Mouse (Mus musculus) CH12.LX (cell line): ENCODE measurements around the gene Rasgrp2. TPM values are rescaled to one million over a fixed set of nuclear protein-coding genes. Genes with fewer than 3 reads are reported as not detected.

Experiments used
- DNase-seq: peaks from one replicate; pipeline ENCODE4 v3.0.0-alpha.2; 2013; ENCODE audit errors: extremely low read depth
- H3K27ac ChIP-seq: 2 replicates; pipeline ENCODE4 v1.5.1; 2012; ENCODE audit warnings: low read depth, mild to moderate bottlenecking, control low read depth, moderate library complexity; ENCODE audit not compliant: insufficient read depth
- H3K27me3 ChIP-seq: replicated peaks from 2 replicates; pipeline ENCODE3; 2012; ENCODE audit warnings: inconsistent platforms
- H3K36me3 ChIP-seq, 2 experiments: replicated peaks in 1 of 2; 2 replicates each; pipeline versions ENCODE3 to v1.6.1; 2012; ENCODE audit warnings: inconsistent platforms in 1 of 2, low read length in 1 of 2, mild to moderate bottlenecking in 1 of 2, mixed read lengths in 1 of 2, moderate library complexity in 1 of 2; ENCODE audit not compliant: control insufficient read depth in 1 of 2, insufficient read depth in 1 of 2
- H3K4me1 ChIP-seq, 2 experiments: 2 replicates each; pipeline ENCODE4 v1.6.1; 2012; ENCODE audit warnings: inconsistent platforms in 1 of 2, moderate library complexity in 1 of 2; ENCODE audit not compliant: insufficient read depth in 2 of 2, control insufficient read depth in 1 of 2
- H3K4me2 ChIP-seq: 2 replicates; pipeline ENCODE4 v1.6.1; 2012; ENCODE audit warnings: low read depth, mild to moderate bottlenecking, control low read depth; ENCODE audit not compliant: poor library complexity, insufficient read depth, severe bottlenecking
- H3K4me3 ChIP-seq, 3 experiments: fragments of 150-350 bp in 1 of 3; sonication (generic) in 1 of 3; replicated peaks in 1 of 3; 2 replicates each; pipeline versions ENCODE3 to v1.5.1; 2011 to 2012; ENCODE audit warnings: low read depth in 2 of 3, low read length in 2 of 3, mild to moderate bottlenecking in 2 of 3, moderate library complexity in 2 of 3, control low read depth in 1 of 3, improper control_type of control experiment in 1 of 3, inconsistent platforms in 1 of 3, mixed read lengths in 1 of 3; ENCODE audit not compliant: poor library complexity in 1 of 3
- H3K79me2 ChIP-seq: replicated peaks from 2 replicates; pipeline ENCODE4 v1.6.1; 2012; ENCODE audit warnings: mild to moderate bottlenecking, moderate library complexity; ENCODE audit not compliant: control insufficient read depth, poor library complexity, insufficient read depth, severe bottlenecking; ENCODE audit errors: extremely low read depth
- H3K9ac ChIP-seq: 2 replicates; pipeline ENCODE4 v1.6.1; 2012; ENCODE audit warnings: low read depth, mild to moderate bottlenecking, control low read depth, moderate library complexity; ENCODE audit not compliant: insufficient read depth
- H3K9me3 ChIP-seq: replicated peaks from 2 replicates; pipeline ENCODE3; 2012; ENCODE audit warnings: low read length, inconsistent platforms, mixed read lengths
- CHD1 ChIP-seq: IDR thresholded peaks from 2 replicates; pipeline ENCODE4 v1.6.1; 2012; ENCODE audit warnings: low read depth, low read length, improper control_type of control experiment, inconsistent platforms
- E2F4 ChIP-seq: IDR thresholded peaks from 2 replicates; pipeline ENCODE4 v1.6.1; 2011; ENCODE audit warnings: low read depth, low read length, improper control_type of control experiment; ENCODE audit not compliant: insufficient replicate concordance
- EP300 ChIP-seq: IDR thresholded peaks from 2 replicates; pipeline ENCODE4 v1.6.1; 2011; ENCODE audit warnings: low read length, improper control_type of control experiment
- HCFC1 ChIP-seq: IDR thresholded peaks from 2 replicates; pipeline ENCODE4 v1.6.1; 2012; ENCODE audit warnings: low read depth, mild to moderate bottlenecking, inconsistent platforms, low read length, improper control_type of control experiment
- IRF4 ChIP-seq: IDR thresholded peaks from 2 replicates; pipeline ENCODE4 v1.6.1; 2014; ENCODE audit warnings: low read depth, mild to moderate bottlenecking, inconsistent platforms, low read length, improper control_type of control experiment
- JUND ChIP-seq: conservative IDR thresholded peaks from 2 replicates; pipeline ENCODE4 v1.6.1; 2011; ENCODE audit warnings: low read depth, low read length, improper control_type of control experiment
- KAT2A ChIP-seq: IDR thresholded peaks from 2 replicates; pipeline ENCODE4 v1.6.1; 2012; ENCODE audit warnings: low read length, improper control_type of control experiment, inconsistent platforms; ENCODE audit not compliant: insufficient replicate concordance
- MAFK ChIP-seq: IDR thresholded peaks from 2 replicates; pipeline ENCODE4 v1.6.1; 2011; ENCODE audit warnings: low read length, improper control_type of control experiment; ENCODE audit not compliant: insufficient replicate concordance
- MAX ChIP-seq: IDR thresholded peaks from 2 replicates; pipeline ENCODE4 v1.6.1; 2011; ENCODE audit warnings: low read length, improper control_type of control experiment
- MEF2A ChIP-seq: IDR thresholded peaks from 2 replicates; pipeline ENCODE4 v1.6.1; 2014; ENCODE audit warnings: low read depth, mild to moderate bottlenecking, inconsistent platforms, low read length, improper control_type of control experiment, borderline replicate concordance
- MXI1 ChIP-seq: IDR thresholded peaks from 2 replicates; pipeline ENCODE4 v1.6.1; 2011; ENCODE audit warnings: mild to moderate bottlenecking, low read depth, low read length, improper control_type of control experiment
- NELFE ChIP-seq: IDR thresholded peaks from 2 replicates; pipeline ENCODE4 v1.6.1; 2011; ENCODE audit warnings: low read depth, low read length, improper control_type of control experiment
- NRF1 ChIP-seq: IDR thresholded peaks from 2 replicates; pipeline ENCODE4 v1.6.1; 2014; ENCODE audit warnings: low read depth, mild to moderate bottlenecking, inconsistent platforms, low read length, improper control_type of control experiment, moderate library complexity
- PAX5 ChIP-seq: IDR thresholded peaks from 2 replicates; pipeline ENCODE4 v1.6.1; 2012; ENCODE audit warnings: low read length, inconsistent platforms, mixed read lengths
- RCOR1 ChIP-seq: conservative IDR thresholded peaks from 2 replicates; pipeline ENCODE4 v1.6.1; 2012; ENCODE audit warnings: low read depth, mild to moderate bottlenecking, inconsistent platforms, low read length, improper control_type of control experiment
- SMC3 ChIP-seq: IDR thresholded peaks from 2 replicates; pipeline ENCODE4 v1.6.1; 2011; ENCODE audit warnings: low read depth, low read length, improper control_type of control experiment
- TBP ChIP-seq: conservative IDR thresholded peaks from 2 replicates; pipeline ENCODE4 v1.6.1; 2011; ENCODE audit warnings: low read depth, low read length, improper control_type of control experiment
- UBTF ChIP-seq: IDR thresholded peaks from 2 replicates; pipeline ENCODE4 v1.6.1; 2012; ENCODE audit warnings: low read depth, mild to moderate bottlenecking, inconsistent platforms, low read length, improper control_type of control experiment, moderate library complexity
- USF2 ChIP-seq: conservative IDR thresholded peaks from 2 replicates; pipeline ENCODE4 v1.6.1; 2011; ENCODE audit warnings: low read depth, low read length, improper control_type of control experiment
- ZC3H11A ChIP-seq: IDR thresholded peaks from 2 replicates; pipeline ENCODE4 v1.6.1; 2012; ENCODE audit warnings: low read depth, mild to moderate bottlenecking, inconsistent platforms, low read length, improper control_type of control experiment
- ZKSCAN1 ChIP-seq: IDR thresholded peaks from 2 replicates; pipeline ENCODE4 v1.6.1; 2012; ENCODE audit warnings: low read depth, inconsistent platforms, low read length, improper control_type of control experiment, borderline replicate concordance
- ZNF384 ChIP-seq: IDR thresholded peaks from 2 replicates; pipeline ENCODE4 v1.6.1; 2012; ENCODE audit warnings: low read depth, low read length, improper control_type of control experiment, inconsistent platforms
- dilution Hi-C: fragments of 300-500 bp; cut with MboI; formaldehyde crosslinking; loops from 2 replicates; pipeline ENCODE4 v1.14.3; 2020; ENCODE audit warnings: low sequenced_read_pairs; ENCODE audit not compliant: extremely low pct_unique_long_range_greater_than_20kb, extremely low pct_ligation_motif_present
- in situ Hi-C: fragments of 300-500 bp; cut with MboI; formaldehyde crosslinking; loops from 3 replicates; pipeline ENCODE4 v1.14.3; 2019; ENCODE audit warnings: low sequenced_read_pairs, low pct_ligation_motif_present, low pct_unique_long_range_greater_than_20kb, mixed read lengths
- polyA plus RNA-seq: library from polyadenylated mRNA; unstranded; fragments of >175 nt; gene quantifications from 2 replicates; pipeline ENCODE4 v1.2.1, GENCODE M21; 2012; ENCODE audit warnings: low read depth; ENCODE audit not compliant: insufficient read length
- total RNA-seq, 2 experiments: library from RNA; depleted of rRNA; stranded (reverse); fragments of 300-350 nt in 1 of 2; fragments of >200 nt in 1 of 2; gene quantifications; 2 replicates each; pipeline ENCODE4 v1.2.3; 2012 to 2014

Gene Rasgrp2
- total and polyA plus RNA-seq, 3 experiments = 9.3 to 26.0 (median 16.9) TPM

DNA sequence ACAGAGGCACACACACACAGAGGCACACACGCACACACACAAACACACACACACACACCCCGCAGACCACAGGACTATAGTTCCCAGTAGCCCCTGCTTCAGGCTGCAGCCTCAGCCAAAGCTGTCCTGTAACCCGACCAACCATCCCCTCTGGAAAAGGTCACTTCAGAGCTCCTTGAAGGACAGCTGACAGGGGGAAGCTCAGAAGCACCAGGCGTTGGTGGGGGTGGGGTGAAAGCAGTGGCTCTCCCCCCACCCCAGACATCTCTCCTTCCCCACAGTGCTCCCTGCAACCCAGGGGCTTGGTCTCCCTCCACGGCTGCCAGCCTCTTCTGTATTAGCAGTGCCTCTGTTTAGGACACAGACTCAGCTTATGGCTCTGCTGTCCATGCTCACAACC, 15.7 kb upstream of the Rasgrp2 start:
- no peaks in the 10 kb centered on the region for H3K9me3 ChIP-seq
- H3K4me1 ChIP-seq = peaks cover 0 to 15% of the 10 kb centered on the region in 2 experiments; a peak in 2 of 4 replicates
- no peaks in the 10 kb centered on the region for H3K79me2 ChIP-seq
- H3K4me2 ChIP-seq = no peak overlapping the region
- TF ChIP-seq IRF4 = no peak
- no peak for TF ChIP-seq ZC3H11A
- TF ChIP-seq MAFK = no peak
- no peak for TF ChIP-seq CHD1
- no peak for TF ChIP-seq USF2
- TF ChIP-seq HCFC1 = no peak
- TF ChIP-seq MEF2A = no peak
- no peak for TF ChIP-seq MXI1
- no peak for TF ChIP-seq SMC3
- no peak for TF ChIP-seq KAT2A
- TF ChIP-seq PAX5 = no peak
- no peak for TF ChIP-seq EP300
- no peak overlapping the region for H3K9ac ChIP-seq
- no peaks in the 10 kb centered on the region for H3K27me3 ChIP-seq
- peaks cover 15 to 37% of the 10 kb centered on the region in 2 experiments for H3K36me3 ChIP-seq
- H3K4me3 ChIP-seq = no peak overlapping the region
- H3K27ac ChIP-seq = no peak overlapping the region
- in situ Hi-C loops = no loop called here
- DNase-seq = no peak
- dilution Hi-C loops = no loop called here

DNA sequence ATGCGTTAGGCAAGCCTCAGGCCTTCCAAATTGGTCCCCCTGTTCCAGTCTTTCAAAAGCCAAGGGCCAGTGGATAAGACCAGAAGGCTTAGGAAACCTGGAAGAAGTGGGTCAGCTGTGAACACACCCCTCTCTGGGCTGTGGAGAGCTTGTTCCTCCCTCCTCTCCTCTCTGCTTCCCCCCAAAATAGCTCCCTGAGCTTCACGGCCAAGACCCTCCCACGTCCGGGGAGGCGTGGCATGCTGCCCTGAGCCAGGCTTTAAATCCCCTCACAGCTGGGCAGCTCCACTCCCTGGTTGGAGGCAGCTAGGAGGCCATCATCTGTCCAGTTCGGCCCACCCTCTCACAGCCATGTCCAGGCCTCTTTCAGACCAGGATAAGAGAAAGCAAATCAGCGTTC, 15.0 kb upstream of the Rasgrp2 start, which contains the start of gene Pygm:
Gene Pygm (plus strand): TSS at position 272 of the 400 bp plus-strand sequence.
- Histone ChIP-seq H3K36me3 (peaks cover 9 to 36% of the 10 kb centered on the region in 2 experiments), H3K9me3 (no peaks in the 10 kb centered on the region), H3K4me2 (no peak within 1 kb of the TSS), H3K27me3 (no peaks in the 10 kb centered on the region), H3K9ac (no peak within 1 kb of the TSS), H3K4me3 (no peak within 1 kb of the TSS), H3K27ac (no peak within 1 kb of the TSS), H3K79me2 (no peaks in the 10 kb centered on the region), H3K4me1 (peaks cover 2 to 12% of the 10 kb centered on the region in 2 experiments; a peak in 2 of 4 replicates)
- in situ Hi-C loops = no loop called here
- TF ChIP-seq SMC3 (no peak), NRF1 (no peak), MXI1 (no peak), TBP (no peak), HCFC1 (no peak), NELFE (no peak), E2F4 (no peak), JUND (no peak), MEF2A (no peak), EP300 (no peak), ZKSCAN1 (no peak), UBTF (no peak), PAX5 (no peak), MAX (no peak), ZNF384 (no peak), RCOR1 (no peak), CHD1 (no peak)
- no peak for DNase-seq
- dilution Hi-C loops = no loop called here
